Mouse (Mus musculus): Measurements from ENCODE around the gene Ptbp1. TPM values are rescaled to one million over a fixed set of nuclear protein-coding genes. Genes with fewer than 3 reads are reported as not detected.

Ptbp1 gene
- total and polyA plus RNA-seq, 2 experiments from 2014 or later: 53.7 to 97.3 TPM

- Histone ChIP-seq H3K4me3 (ENCODE audit: low read depth, low read length) (no peak overlapping the region), H3K9me3 (ENCODE audit: low read length) (no peaks in the 10 kb centered on the region), H3K27ac (ENCODE audit: low read depth, low read length) (no peak overlapping the region), H3K4me1 (ENCODE audit: insufficient read depth) (no peaks in the 10 kb centered on the region), H3K36me3 (ENCODE audit: insufficient read depth) (peaks cover 44% of the 10 kb centered on the region), H3K9ac (no peak overlapping the region), H3K4me2 (ENCODE audit: low read depth) (no peak overlapping the region), H3K27me3 (ENCODE audit: insufficient read depth, low read length) (no peaks in the 10 kb centered on the region)
- WGBS: 84% methylated on average over 8 of the region's 8 CpGs
- DNase-seq (no peak), ATAC-seq (no peak)
- TF ChIP-seq CTCF (IDR thresholded peaks at IDR 0.05; ENCODE audit: low read depth): no peak
These were observed 34.0 kb upstream of the Ptbp1 start for GRCm38 (mm10) chr10:79820277-79820676.

DNA sequence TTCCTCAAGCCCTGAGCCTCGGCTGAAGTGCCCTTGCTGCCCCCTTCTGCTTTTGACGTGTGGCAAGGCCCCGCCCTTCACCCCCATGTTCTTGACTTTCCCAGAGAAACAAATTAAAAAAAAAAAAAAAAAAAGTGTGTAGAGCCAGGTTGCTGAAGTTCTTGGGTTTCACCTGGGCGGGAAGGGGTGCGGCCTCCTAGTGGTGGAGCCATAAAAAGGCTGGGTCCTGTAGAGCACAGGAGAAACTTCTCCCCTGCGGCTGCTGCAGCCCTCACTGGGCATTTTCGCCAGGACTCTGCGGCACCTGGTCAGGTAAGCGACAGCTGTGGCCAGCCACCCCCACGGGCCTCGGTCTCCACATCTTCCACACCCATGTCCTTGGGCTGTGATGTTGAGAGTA, 33.4 kb upstream of the Ptbp1 start, which contains the start of gene Misp:
Misp (plus strand) TSS at position 208 of the 400 bp plus-strand sequence.
- ATAC-seq: no peak
- no peak for TF ChIP-seq CTCF (IDR thresholded peaks at IDR 0.05; ENCODE audit: low read depth)
- Histone ChIP-seq H3K27me3 (ENCODE audit: insufficient read depth, low read length) (no peaks in the 10 kb centered on the region), H3K4me1 (ENCODE audit: insufficient read depth) (no peaks in the 10 kb centered on the region), H3K27ac (ENCODE audit: low read depth, low read length) (no peak within 1 kb of the TSS), H3K36me3 (ENCODE audit: insufficient read depth) (peaks cover 39% of the 10 kb centered on the region), H3K4me3 (ENCODE audit: low read depth, low read length) (no peak within 1 kb of the TSS), H3K4me2 (ENCODE audit: low read depth) (no peak within 1 kb of the TSS), H3K9ac (no peak within 1 kb of the TSS), H3K9me3 (ENCODE audit: low read length) (no peaks in the 10 kb centered on the region)
- DNase-seq: no peak
- WGBS: 72% methylated on average over 11 of the region's 11 CpGs

- Histone ChIP-seq H3K36me3 (ENCODE audit: insufficient read depth) (peaks cover 29% of the 10 kb centered on the region), H3K9ac (no peak overlapping the region), H3K9me3 (ENCODE audit: low read length) (no peaks in the 10 kb centered on the region), H3K4me1 (ENCODE audit: insufficient read depth) (no peaks in the 10 kb centered on the region), H3K4me3 (ENCODE audit: low read depth, low read length) (no peak overlapping the region), H3K27me3 (ENCODE audit: insufficient read depth, low read length) (no peaks in the 10 kb centered on the region), H3K27ac (ENCODE audit: low read depth, low read length) (no peak overlapping the region), H3K4me2 (ENCODE audit: low read depth) (no peak overlapping the region)
- WGBS: 93% methylated on average over 12 of the region's 12 CpGs
- ATAC-seq: 0 out of 2 replicates have a peak, but pooled peaks have one; percentile 4
- no peak for DNase-seq
- no peak for TF ChIP-seq CTCF (IDR thresholded peaks at IDR 0.05; ENCODE audit: low read depth)
These were observed 32.5 kb upstream of the Ptbp1 start for GRCm38 (mm10) chr10:79821731-79822130.

GRCm38 (mm10) chr10:79822372-79822771, 31.9 kb upstream of the Ptbp1 start:
- DNase-seq (no peak), ATAC-seq (no peak)
- no peak for TF ChIP-seq CTCF (IDR thresholded peaks at IDR 0.05; ENCODE audit: low read depth)
- Histone ChIP-seq H3K9ac (no peak overlapping the region), H3K27me3 (ENCODE audit: insufficient read depth, low read length) (no peaks in the 10 kb centered on the region), H3K27ac (ENCODE audit: low read depth, low read length) (no peak overlapping the region), H3K9me3 (ENCODE audit: low read length) (no peaks in the 10 kb centered on the region), H3K4me2 (ENCODE audit: low read depth) (no peak overlapping the region), H3K4me3 (ENCODE audit: low read depth, low read length) (no peak overlapping the region), H3K4me1 (ENCODE audit: insufficient read depth) (no peaks in the 10 kb centered on the region), H3K36me3 (ENCODE audit: insufficient read depth) (peaks cover 25% of the 10 kb centered on the region)
- 38% methylated on average over 17 of the region's 17 CpGs for whole genome bisulfite sequencing

- DNase-seq: no peak
- Histone ChIP-seq H3K27ac (ENCODE audit: low read depth, low read length) (no peak overlapping the region), H3K36me3 (ENCODE audit: insufficient read depth) (peaks cover 25% of the 10 kb centered on the region), H3K27me3 (ENCODE audit: insufficient read depth, low read length) (no peaks in the 10 kb centered on the region), H3K4me2 (ENCODE audit: low read depth) (no peak overlapping the region), H3K9me3 (ENCODE audit: low read length) (no peaks in the 10 kb centered on the region), H3K4me3 (ENCODE audit: low read depth, low read length) (no peak overlapping the region), H3K9ac (no peak overlapping the region), H3K4me1 (ENCODE audit: insufficient read depth) (no peaks in the 10 kb centered on the region)
- WGBS: 83% methylated on average over 6 of the region's 6 CpGs
- ATAC-seq: no peak
- TF ChIP-seq CTCF (IDR thresholded peaks at IDR 0.05; ENCODE audit: low read depth): no peak
These were observed 31.2 kb upstream of the Ptbp1 start for GRCm38 (mm10) chr10:79823011-79823410.

GRCm38 (mm10) chr10:79824413-79824812, 29.8 kb upstream of the Ptbp1 start:
- Histone ChIP-seq H3K27me3 (ENCODE audit: insufficient read depth, low read length) (no peaks in the 10 kb centered on the region), H3K9me3 (ENCODE audit: low read length) (no peaks in the 10 kb centered on the region), H3K9ac (no peak overlapping the region), H3K4me2 (ENCODE audit: low read depth) (no peak overlapping the region), H3K36me3 (ENCODE audit: insufficient read depth) (peaks cover 12% of the 10 kb centered on the region), H3K27ac (ENCODE audit: low read depth, low read length) (no peak overlapping the region), H3K4me1 (ENCODE audit: insufficient read depth) (no peaks in the 10 kb centered on the region), H3K4me3 (ENCODE audit: low read depth, low read length) (no peak overlapping the region)
- DNase-seq (no peak), ATAC-seq (no peak)
- no peak for TF ChIP-seq CTCF (IDR thresholded peaks at IDR 0.05; ENCODE audit: low read depth)
- 73% methylated on average over 6 of the region's 6 CpGs for WGBS

GRCm38 (mm10) chr10:79831583-79831982, 22.6 kb upstream of the Ptbp1 start:
- H3K9ac ChIP-seq: no peak overlapping the region
- H3K4me3 ChIP-seq (ENCODE audit: low read depth, low read length): no peak overlapping the region
- H3K27me3 ChIP-seq (ENCODE audit: insufficient read depth, low read length): no peaks in the 10 kb centered on the region
- no peaks in the 10 kb centered on the region for H3K9me3 ChIP-seq (ENCODE audit: low read length)
- H3K4me1 ChIP-seq (ENCODE audit: insufficient read depth): no peaks in the 10 kb centered on the region
- ATAC-seq (no peak), DNase-seq (no peak)
- no peaks in the 10 kb centered on the region for H3K36me3 ChIP-seq (ENCODE audit: insufficient read depth)
- H3K4me2 ChIP-seq (ENCODE audit: low read depth): no peak overlapping the region
- H3K27ac ChIP-seq (ENCODE audit: low read depth, low read length): no peak overlapping the region
- TF ChIP-seq CTCF (IDR thresholded peaks at IDR 0.05; ENCODE audit: low read depth): no peak
- WGBS: 76% methylated on average over 3 of the region's 3 CpGs
